Mouse (Mus musculus): ENCODE measurements around the gene Cpxm2.

GRCm38 (mm10) chr7:132088606-132089005 is 65.9 kb downstream of the Cpxm2 start:
- TF ChIP-seq CTCF (IDR thresholded peaks at IDR 0.05; ENCODE audit: control insufficient read depth, insufficient read depth, insufficient read length) (no peak), MAX (IDR thresholded peaks at IDR 0.05) (no peak), MYOD1 (IDR thresholded peaks at IDR 0.05; ENCODE audit: control insufficient read depth, insufficient read length, low read depth) (no peak)

Data from C2C12 (cell line).